ENCODE assay signal across 9 mouse cellular contexts in the genomic region with DNA sequence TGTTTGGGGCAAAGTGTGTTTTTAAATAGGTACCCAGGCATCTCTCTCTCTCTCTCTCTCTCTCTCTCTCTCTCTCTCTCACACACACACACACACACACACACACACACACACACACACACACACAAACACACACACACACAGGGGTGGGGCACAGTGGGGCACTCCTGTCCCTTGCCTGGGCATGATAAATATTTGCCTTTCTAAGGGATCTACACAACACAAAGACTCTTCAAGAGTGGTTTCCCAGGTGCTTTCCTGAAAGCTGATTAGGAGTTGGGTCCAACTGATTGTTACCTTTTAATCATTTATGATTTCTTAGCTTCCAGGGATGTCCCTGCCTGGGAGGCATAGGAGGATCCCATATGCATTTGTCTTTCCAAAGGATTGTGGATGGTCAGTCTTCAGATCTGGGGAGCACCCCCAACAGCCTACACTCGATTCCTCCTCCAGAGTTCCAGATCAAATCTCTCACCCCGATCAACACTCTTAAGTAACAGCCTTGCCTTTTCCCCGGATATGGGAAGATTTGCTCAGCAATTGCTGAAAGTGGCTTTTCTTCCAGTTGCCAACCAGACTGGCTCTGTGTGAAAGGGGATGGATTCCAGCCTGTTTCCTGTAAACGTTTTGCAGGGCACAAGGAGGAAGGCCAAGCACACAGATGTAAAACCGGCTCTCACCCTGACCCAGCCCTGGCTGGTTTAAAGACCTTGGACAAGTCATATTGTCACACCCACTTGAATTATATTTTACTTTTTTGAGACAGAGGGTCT.
DNase-seq lines count a peak whose midpoint lies in the region; ATAC-seq and TF ChIP-seq lines count a peak whose summit lies in the region.
"Had no signal": no experiment of that assay in that cellular context is flagged by ENCODE, and none has a peak within 500 bp of the region (broad histone marks: within the 10 kb centered on the region; RNA-seq: fewer than 3 reads in every experiment).

No protein-coding gene starts in this region.

- H3K4me1 ChIP-seq in lung, embryonic 15.5 days = peaks cover 37% of the 10 kb centered on the region
- H3K4me1 ChIP-seq in lung, adult 2 months (ENCODE audit: control insufficient read depth, insufficient read depth, low read length) = peaks cover 41% of the 10 kb centered on the region
- H3K4me1 ChIP-seq in liver, embryonic 13.5 days (replicated peaks) = peaks cover 22% of the 10 kb centered on the region
- peaks cover 14% of the 10 kb centered on the region; the same call in 1 of the 2 replicates for H3K4me1 ChIP-seq in stomach, embryonic 15.5 days
- peaks cover 5% of the 10 kb centered on the region for H3K4me1 ChIP-seq in forebrain, embryonic 14.5 days (ENCODE audit: control insufficient read depth, insufficient read depth, low read length)

- TF ChIP-seq CTCF in gastrocnemius, adult 2 months (IDR thresholded peaks at IDR 0.05) = no peak
- no peak for TF ChIP-seq CTCF in lung, adult 2 months (IDR thresholded peaks at IDR 0.05; ENCODE audit: insufficient read depth, low read length)

- TF ChIP-seq POLR2A in lung, adult 2 months (IDR thresholded peaks at IDR 0.05; ENCODE audit: borderline replicate concordance, extremely low read depth, low read depth, low read length) = no peak

- H3K27me3 ChIP-seq in lung, embryonic 15.5 days = no peaks in the 10 kb centered on the region
- H3K27me3 ChIP-seq in liver, embryonic 13.5 days = 0 out of 2 replicates have a peak, but pooled peaks cover 6% of the 10 kb centered on the region
- no peaks in the 10 kb centered on the region for H3K27me3 ChIP-seq in stomach, embryonic 15.5 days (replicated peaks)
- no peaks in the 10 kb centered on the region for H3K27me3 ChIP-seq in forebrain, embryonic 14.5 days (replicated peaks; ENCODE audit: control insufficient read depth, insufficient read depth, low read length)

- no peak overlapping the region for H3K4me2 ChIP-seq in lung, embryonic 15.5 days
- H3K4me2 ChIP-seq in liver, embryonic 13.5 days = peak overlapping the region; percentile 39
- no peak overlapping the region for H3K4me2 ChIP-seq in stomach, embryonic 15.5 days
- H3K4me2 ChIP-seq in forebrain, embryonic 14.5 days (ENCODE audit: low read length) = no peak overlapping the region

- H3K27ac ChIP-seq in gastrocnemius, adult 2 months = peak overlapping the region; percentile 100
- H3K27ac ChIP-seq in lung, embryonic 15.5 days = peak overlapping the region; percentile 77
- 0 out of 2 replicates have a peak overlapping the region, but pooled peaks have one; percentile 3 for H3K27ac ChIP-seq in liver, embryonic 13.5 days
- H3K27ac ChIP-seq in stomach, embryonic 15.5 days = peak overlapping the region; percentile 45; the same call in 1 of the 2 replicates
- no peak overlapping the region for H3K27ac ChIP-seq in forebrain, embryonic 14.5 days (ENCODE audit: low read depth, low read length)

- DNase-seq in gastrocnemius, adult 2 months = no peak
- no peak for DNase-seq in gastrocnemius, postnatal 10 days
- no peak for DNase-seq in lung, adult 2 months
- DNase-seq in liver, embryonic 13.5 days = peak; percentile 20
- no peak for DNase-seq in urinary bladder, adult 2 months (ENCODE audit: low spot score)
- no peak for DNase-seq in forebrain, embryonic 14.5 days (ENCODE audit: low spot score)
- DNase-seq: cerebellum, adult 9-10 months had no signal

- H3K9ac ChIP-seq in lung, embryonic 15.5 days = no peak overlapping the region
- no peak overlapping the region for H3K9ac ChIP-seq in liver, embryonic 13.5 days
- H3K9ac ChIP-seq in stomach, embryonic 15.5 days = no peak overlapping the region
- H3K9ac ChIP-seq in forebrain, embryonic 14.5 days (ENCODE audit: low read length) = no peak overlapping the region

- intact Hi-C loops in gastrocnemius, adult 2 months (cut with DNase I) = no loop called here

- peak overlapping the region; percentile 26 for H3K4me3 ChIP-seq in gastrocnemius, adult 2 months
- no peak overlapping the region for H3K4me3 ChIP-seq in lung, embryonic 15.5 days
- H3K4me3 ChIP-seq in lung, adult 2 months (replicated peaks; ENCODE audit: extremely low read depth, low read depth, low read length) = no peak overlapping the region
- no peak overlapping the region; the same call in 1 of the 2 replicates for H3K4me3 ChIP-seq in liver, embryonic 13.5 days (replicated peaks)
- no peak overlapping the region for H3K4me3 ChIP-seq in stomach, embryonic 15.5 days (replicated peaks)
- no peak overlapping the region for H3K4me3 ChIP-seq in forebrain, embryonic 14.5 days (ENCODE audit: low read depth, low read length)

- no peak for ATAC-seq in lung, embryonic 15.5 days (ENCODE audit: borderline replicate concordance, extremely low read depth, low FRiP score, low TSS enrichment)
- peak; percentile 79 for ATAC-seq in liver, embryonic 13.5 days (ENCODE audit: low read depth)
- no peak for ATAC-seq in stomach, embryonic 15.5 days (ENCODE audit: insufficient read depth, low FRiP score, low read depth)
- no peak for ATAC-seq in forebrain, embryonic 14.5 days

- WGBS in lung, embryonic 15.5 days = 32% methylated on average over 5 of the region's 5 CpGs
- 22% methylated on average over 5 of the region's 5 CpGs for WGBS in lung, adult 2 months
- 46% methylated on average over 5 of the region's 5 CpGs for WGBS in liver, embryonic 13.5 days (ENCODE audit: insufficient replicate concordance)
- 58% methylated on average over 5 of the region's 5 CpGs for WGBS in stomach, embryonic 15.5 days
- 80% methylated on average over 5 of the region's 5 CpGs for WGBS in forebrain, embryonic 14.5 days

- no peaks in the 10 kb centered on the region for H3K9me3 ChIP-seq in lung, embryonic 15.5 days
- no peaks in the 10 kb centered on the region for H3K9me3 ChIP-seq in liver, embryonic 13.5 days (replicated peaks)
- no peaks in the 10 kb centered on the region for H3K9me3 ChIP-seq in stomach, embryonic 15.5 days
- no peaks in the 10 kb centered on the region for H3K9me3 ChIP-seq in forebrain, embryonic 14.5 days (replicated peaks; ENCODE audit: control insufficient read depth, low read length)

- H3K36me3 ChIP-seq in lung, embryonic 15.5 days = no peaks in the 10 kb centered on the region
- H3K36me3 ChIP-seq in liver, embryonic 13.5 days = no peaks in the 10 kb centered on the region
- H3K36me3 ChIP-seq in stomach, embryonic 15.5 days = no peaks in the 10 kb centered on the region
- no peaks in the 10 kb centered on the region for H3K36me3 ChIP-seq in forebrain, embryonic 14.5 days (ENCODE audit: control insufficient read depth, insufficient read depth, low read length)
